ENCODE assay signal across 22 mouse cellular contexts in the genomic region with DNA sequence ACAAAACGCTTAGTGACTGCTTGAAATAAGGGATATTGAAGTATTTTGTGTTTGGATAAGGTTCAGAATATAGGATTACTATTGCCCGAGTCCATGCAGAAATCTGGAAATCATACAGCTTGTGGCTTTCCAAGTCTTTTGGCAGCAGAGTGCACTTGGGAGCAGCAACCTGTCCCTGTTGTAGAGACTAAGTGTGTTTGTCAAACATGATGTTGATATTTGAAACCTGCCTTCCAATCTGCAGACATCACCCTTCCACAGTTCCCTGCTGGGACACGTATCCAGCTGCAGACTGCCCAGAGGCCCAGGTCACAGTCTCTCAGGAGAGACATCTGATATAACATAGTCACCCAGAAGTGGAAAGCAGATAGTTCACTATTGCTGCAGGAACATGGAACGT.
DNase-seq lines count a peak whose midpoint lies in the region; ATAC-seq and TF ChIP-seq lines count a peak whose summit lies in the region.
"Had no signal": no experiment of that assay in that cellular context is flagged by ENCODE, and none has a peak within 500 bp of the region (broad histone marks: within the 10 kb centered on the region; RNA-seq: fewer than 3 reads in every experiment).

No protein-coding gene starts in this region.

- no peaks in the 10 kb centered on the region for H3K9me3 ChIP-seq in heart, embryonic 15.5 days (replicated peaks)
- H3K9me3 ChIP-seq in heart, embryonic 10.5 days = no peaks in the 10 kb centered on the region
- H3K9me3 ChIP-seq in embryonic facial prominence, embryonic 14.5 days (ENCODE audit: control insufficient read depth, low read length) = no peaks in the 10 kb centered on the region
- H3K9me3 ChIP-seq in limb, embryonic 15.5 days = no peaks in the 10 kb centered on the region
- H3K9me3 ChIP-seq: intestine, embryonic 15.5 days; liver, embryonic 13.5 days; midbrain, embryonic 13.5 days had no signal

- CTCF ChIA-PET in Patski (lab: Charles Lee) = no interaction called here

- in situ Hi-C loops in Patski (cut with MboI; ENCODE audit: low pct_unique_long_range_greater_than_20kb) = no loop called here

- WGBS in heart, embryonic 15.5 days = 50% methylated on average over 4 of the region's 4 CpGs
- 66% methylated on average over 4 of the region's 4 CpGs for WGBS in heart, embryonic 10.5 days
- 30% methylated on average over 4 of the region's 4 CpGs for WGBS in embryonic facial prominence, embryonic 14.5 days
- 36% methylated on average over 4 of the region's 4 CpGs for WGBS in limb, embryonic 15.5 days

- no peaks in the 10 kb centered on the region for H3K36me3 ChIP-seq in heart, embryonic 15.5 days
- H3K36me3 ChIP-seq in heart, embryonic 10.5 days = no peaks in the 10 kb centered on the region
- no peaks in the 10 kb centered on the region for H3K36me3 ChIP-seq in embryonic facial prominence, embryonic 14.5 days (ENCODE audit: control insufficient read depth, insufficient read depth, low read length)
- H3K36me3 ChIP-seq in limb, embryonic 15.5 days = no peaks in the 10 kb centered on the region
- H3K36me3 ChIP-seq: heart, embryonic 12.5 days; intestine, embryonic 15.5 days; liver, embryonic 13.5 days; midbrain, embryonic 13.5 days had no signal

- no peaks in the 10 kb centered on the region for H3K4me1 ChIP-seq in heart, embryonic 15.5 days (replicated peaks)
- no peaks in the 10 kb centered on the region for H3K4me1 ChIP-seq in heart, embryonic 10.5 days
- 0 out of 2 replicates have a peak, but pooled peaks cover 17% of the 10 kb centered on the region for H3K4me1 ChIP-seq in embryonic facial prominence, embryonic 14.5 days (ENCODE audit: control insufficient read depth, insufficient read depth, low read length)
- peaks cover 12% of the 10 kb centered on the region; the same call in 1 of the 2 replicates for H3K4me1 ChIP-seq in limb, embryonic 15.5 days
- H3K4me1 ChIP-seq: heart, embryonic 12.5 days; intestine, embryonic 15.5 days; liver, embryonic 13.5 days; megakaryocyte, embryonic 14.5 days; midbrain, embryonic 13.5 days had no signal

- H3K9ac ChIP-seq in heart, embryonic 15.5 days = no peak overlapping the region
- H3K9ac ChIP-seq in embryonic facial prominence, embryonic 14.5 days (ENCODE audit: low read depth, low read length) = no peak overlapping the region
- no peak overlapping the region for H3K9ac ChIP-seq in limb, embryonic 15.5 days
- H3K9ac ChIP-seq: forebrain, postnatal 0 days; heart, embryonic 12.5 days; intestine, embryonic 15.5 days; liver, embryonic 13.5 days; lung, embryonic 14.5 days; midbrain, embryonic 13.5 days had no signal

- TF ChIP-seq CTCF in Patski (IDR thresholded peaks at IDR 0.05) = no peak

- ATAC-seq in heart, embryonic 15.5 days (replicated peaks; ENCODE audit: insufficient number of reproducible peaks, insufficient read depth, low FRiP score, low read depth) = no peak
- ATAC-seq in Patski = peak; percentile 9
- peak; percentile 79 for ATAC-seq in embryonic facial prominence, embryonic 14.5 days (ENCODE audit: low read depth)
- ATAC-seq in limb, embryonic 15.5 days (ENCODE audit: insufficient number of reproducible peaks, low FRiP score, low TSS enrichment, low read depth) = peak; percentile 78
- ATAC-seq: forebrain, postnatal 0 days; hindbrain, embryonic 16.5 days; intestine, embryonic 15.5 days; midbrain, embryonic 13.5 days had no signal

- H3K4me2 ChIP-seq in heart, embryonic 15.5 days = no peak overlapping the region
- no peak overlapping the region for H3K4me2 ChIP-seq in embryonic facial prominence, embryonic 14.5 days (ENCODE audit: low read depth, low read length)
- no peak overlapping the region for H3K4me2 ChIP-seq in limb, embryonic 15.5 days
- H3K4me2 ChIP-seq: heart, embryonic 12.5 days; intestine, embryonic 15.5 days; liver, embryonic 13.5 days; lung, embryonic 14.5 days; midbrain, embryonic 13.5 days had no signal

- no peaks in the 10 kb centered on the region for H3K27me3 ChIP-seq in heart, embryonic 15.5 days
- no peaks in the 10 kb centered on the region for H3K27me3 ChIP-seq in heart, embryonic 10.5 days (ENCODE audit: insufficient read depth, poor library complexity, severe bottlenecking)
- H3K27me3 ChIP-seq in Patski = no peaks in the 10 kb centered on the region
- H3K27me3 ChIP-seq in embryonic facial prominence, embryonic 14.5 days (replicated peaks; ENCODE audit: control insufficient read depth, insufficient read depth, low read length) = no peaks in the 10 kb centered on the region
- H3K27me3 ChIP-seq in limb, embryonic 15.5 days = no peaks in the 10 kb centered on the region
- H3K27me3 ChIP-seq: heart, embryonic 12.5 days; intestine, embryonic 15.5 days; liver, embryonic 13.5 days; megakaryocyte, embryonic 14.5 days; midbrain, embryonic 13.5 days had no signal

- DNase-seq in heart, embryonic 10.5 days (ENCODE audit: low spot score) = no peak
- no peak for DNase-seq in Patski (ENCODE audit: low read depth, low spot score)
- DNase-seq in embryonic facial prominence, embryonic 14.5 days (ENCODE audit: low spot score) = peak; percentile 85
- no peak for DNase-seq in right cerebral cortex, postnatal 14 days
- DNase-seq in layer of hippocampus, adult 18-20 months (ENCODE audit: low spot score in 2 of 2) = no peak
- DNase-seq: adrenal gland, postnatal 10 days; cerebellum, adult 18-20 months; cerebellum, postnatal 25 days; forebrain, postnatal 0 days; kidney, adult 8-10 months; kidney, postnatal 10 days; left cerebral cortex, postnatal 4 days; liver, embryonic 13.5 days; lung, embryonic 14.5 days; lung, postnatal 36 days had no signal

- POLR2A ChIA-PET in Patski (lab: Charles Lee) = no interaction called here

- H3K27ac ChIP-seq in heart, embryonic 15.5 days = 0 out of 2 replicates have a peak overlapping the region, but pooled peaks have one; percentile 35
- no peak overlapping the region for H3K27ac ChIP-seq in heart, embryonic 10.5 days
- peak overlapping the region; percentile 45 for H3K27ac ChIP-seq in embryonic facial prominence, embryonic 14.5 days (replicated peaks; ENCODE audit: low read depth, low read length)
- peak overlapping the region; percentile 75 for H3K27ac ChIP-seq in limb, embryonic 15.5 days
- H3K27ac ChIP-seq: intestine, embryonic 15.5 days; liver, embryonic 13.5 days; midbrain, embryonic 13.5 days had no signal

- H3K4me3 ChIP-seq in heart, embryonic 15.5 days = no peak overlapping the region
- H3K4me3 ChIP-seq in heart, embryonic 10.5 days = no peak overlapping the region
- H3K4me3 ChIP-seq in embryonic facial prominence, embryonic 14.5 days (ENCODE audit: low read depth, low read length) = no peak overlapping the region
- H3K4me3 ChIP-seq in limb, embryonic 15.5 days = no peak overlapping the region
- H3K4me3 ChIP-seq: heart, embryonic 12.5 days; intestine, embryonic 15.5 days; liver, embryonic 13.5 days; megakaryocyte, embryonic 14.5 days; midbrain, embryonic 13.5 days had no signal
